Mouse (Mus musculus): ENCODE measurements around the gene Capn10. TPM values are rescaled to one million over a fixed set of nuclear protein-coding genes. Genes with fewer than 3 reads are reported as not detected.

The Capn10 gene
- polyA plus RNA-seq, 1 experiment from 2014 or later: 21.3 TPM

DNA sequence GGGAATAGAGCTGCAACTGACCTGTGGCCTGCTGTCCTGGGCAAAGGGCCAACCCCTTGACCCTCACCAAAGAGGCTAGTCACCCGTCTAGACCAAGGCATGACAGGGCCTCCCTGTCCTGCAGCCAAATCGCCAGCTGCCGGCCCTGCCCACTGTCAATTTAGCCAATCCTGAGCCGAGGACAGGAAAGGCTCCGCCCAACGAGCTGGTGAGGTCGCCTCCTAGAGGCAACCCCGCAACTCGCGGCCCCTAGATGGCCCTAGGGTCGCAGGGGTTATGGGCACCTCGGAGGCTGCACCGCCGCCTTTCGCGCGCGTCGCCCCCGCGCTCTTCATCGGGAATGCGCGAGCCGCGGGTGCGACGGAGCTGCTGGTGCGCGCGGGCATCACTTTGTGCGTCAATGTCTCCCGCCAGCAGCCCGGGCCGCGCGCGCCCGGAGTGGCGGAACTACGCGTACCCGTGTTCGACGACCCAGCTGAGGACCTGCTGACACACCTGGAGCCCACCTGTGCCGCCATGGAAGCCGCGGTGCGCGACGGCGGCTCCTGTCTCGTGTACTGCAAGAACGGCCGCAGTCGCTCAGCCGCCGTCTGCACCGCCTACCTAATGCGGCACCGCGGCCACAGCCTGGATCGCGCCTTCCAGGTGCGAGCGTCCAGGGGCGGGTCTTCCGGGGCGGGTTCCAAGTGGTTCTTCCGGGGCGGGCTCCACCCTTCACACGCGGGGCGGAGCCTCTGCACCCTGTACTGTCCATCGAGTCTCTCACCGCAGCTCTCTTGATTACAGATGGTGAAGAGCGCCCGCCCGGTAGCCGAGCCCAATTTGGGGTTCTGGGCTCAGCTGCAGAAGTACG lies 27.2 kb upstream of the Capn10 start, which contains the start of gene Dusp28:
Dusp28 (plus strand) TSS at position 203 of the 853 bp plus-strand sequence.
- Histone ChIP-seq H3K27ac (ENCODE audit: low read depth, low read length) (peak within 1 kb of the TSS; percentile 87), H3K27me3 (replicated peaks; ENCODE audit: control insufficient read depth, insufficient read depth, low read length) (peaks cover 9% of the 10 kb centered on the region), H3K4me3 (ENCODE audit: low read depth, low read length) (peak within 1 kb of the TSS; percentile 83), H3K9me3 (ENCODE audit: control insufficient read depth, low read length) (no peaks in the 10 kb centered on the region), H3K9ac (ENCODE audit: low read depth, low read length) (peak within 1 kb of the TSS; percentile 81), H3K4me1 (replicated peaks; ENCODE audit: control insufficient read depth, insufficient read depth, low read length) (peaks cover 25% of the 10 kb centered on the region), H3K4me2 (peak within 1 kb of the TSS; percentile 86), H3K36me3 (ENCODE audit: control insufficient read depth, insufficient read depth, low read length) (no peaks in the 10 kb centered on the region)
- peak; percentile 88 for ATAC-seq (replicated peaks; ENCODE audit: low FRiP score)
- peak; percentile 86 for DNase-seq (ENCODE audit: low spot score)
- under 1% methylated on average over 81 of the region's 81 CpGs for WGBS

DNA sequence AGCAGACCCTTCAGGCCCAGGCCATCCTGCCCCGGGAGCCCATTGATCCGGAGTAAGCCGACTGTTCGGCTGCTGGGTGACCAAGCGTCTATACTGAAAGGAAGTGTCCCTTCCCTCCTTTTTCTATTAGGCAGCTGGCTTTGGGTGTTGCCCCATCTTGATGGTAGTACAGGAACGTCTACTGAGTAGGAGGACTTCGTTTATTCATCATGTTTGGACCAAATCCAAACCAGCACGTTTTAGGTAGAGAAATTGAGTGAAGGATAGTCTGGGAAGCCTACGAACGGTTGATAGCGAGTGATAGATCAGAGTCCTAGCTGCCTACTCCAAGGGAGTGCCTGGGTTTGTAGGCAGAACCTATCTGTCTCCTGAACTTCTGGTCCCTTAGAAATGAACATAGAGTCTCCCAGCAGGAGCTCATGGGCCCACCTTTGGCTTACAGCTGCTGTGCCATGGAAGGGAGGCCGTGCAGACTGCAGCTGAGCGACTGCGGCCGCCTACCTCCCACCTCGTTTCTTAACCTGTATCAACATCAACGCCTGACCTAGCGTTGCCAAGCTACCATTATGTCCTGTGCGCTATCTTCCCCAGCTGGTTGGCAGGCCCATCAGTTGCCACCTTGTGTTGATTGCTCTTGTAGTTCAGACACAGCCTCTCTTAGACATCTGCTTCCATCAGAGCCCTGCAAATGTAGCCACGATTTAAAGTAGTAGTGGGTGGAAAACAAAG lies 26.4 kb upstream of the Capn10 start:
- peak overlapping the region; percentile 81 for H3K9ac ChIP-seq (ENCODE audit: low read depth, low read length)
- H3K27me3 ChIP-seq (replicated peaks; ENCODE audit: control insufficient read depth, insufficient read depth, low read length): 0 out of 2 replicates have a peak, but pooled peaks cover 3% of the 10 kb centered on the region
- peak overlapping the region; percentile 86 for H3K4me2 ChIP-seq
- 45% methylated on average over 20 of the region's 20 CpGs for WGBS
- no peak for DNase-seq (ENCODE audit: low spot score)
- peaks cover 27% of the 10 kb centered on the region for H3K4me1 ChIP-seq (replicated peaks; ENCODE audit: control insufficient read depth, insufficient read depth, low read length)
- ATAC-seq (replicated peaks; ENCODE audit: low FRiP score): peak; percentile 8
- no peaks in the 10 kb centered on the region for H3K36me3 ChIP-seq (ENCODE audit: control insufficient read depth, insufficient read depth, low read length)
- no peaks in the 10 kb centered on the region for H3K9me3 ChIP-seq (ENCODE audit: control insufficient read depth, low read length)
- peak overlapping the region; percentile 87 for H3K27ac ChIP-seq (ENCODE audit: low read depth, low read length)
- peak overlapping the region; percentile 83 for H3K4me3 ChIP-seq (ENCODE audit: low read depth, low read length)

DNA sequence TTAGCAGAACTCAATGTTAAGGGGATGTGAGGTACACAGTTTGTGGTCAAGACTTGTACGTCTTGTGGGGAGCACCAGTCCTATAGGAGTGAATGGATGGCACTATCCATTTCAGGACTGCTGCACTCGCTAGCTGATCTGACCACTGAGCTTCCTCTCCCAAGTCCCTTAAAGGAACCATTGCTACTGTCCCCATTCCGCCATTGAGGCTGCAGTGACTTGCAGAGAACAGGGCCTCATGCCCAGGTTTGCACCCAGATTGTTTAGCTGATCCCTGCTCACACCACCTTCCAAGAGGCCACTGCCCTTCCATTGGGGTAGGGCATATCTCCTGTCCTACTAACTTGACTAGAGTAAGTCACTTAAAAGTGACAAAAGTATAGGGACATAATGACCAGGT lies 25.5 kb upstream of the Capn10 start:
- peaks cover 23% of the 10 kb centered on the region for H3K4me1 ChIP-seq (replicated peaks; ENCODE audit: control insufficient read depth, insufficient read depth, low read length)
- 83% methylated on average over 3 of the region's 3 CpGs for WGBS
- no peak overlapping the region for H3K9ac ChIP-seq (ENCODE audit: low read depth, low read length)
- no peaks in the 10 kb centered on the region for H3K27me3 ChIP-seq (replicated peaks; ENCODE audit: control insufficient read depth, insufficient read depth, low read length)
- H3K27ac ChIP-seq (ENCODE audit: low read depth, low read length): no peak overlapping the region
- H3K9me3 ChIP-seq (ENCODE audit: control insufficient read depth, low read length): no peaks in the 10 kb centered on the region
- H3K4me2 ChIP-seq: no peak overlapping the region
- no peak overlapping the region for H3K4me3 ChIP-seq (ENCODE audit: low read depth, low read length)
- DNase-seq (ENCODE audit: low spot score): no peak
- no peak for ATAC-seq (replicated peaks; ENCODE audit: low FRiP score)
- H3K36me3 ChIP-seq (ENCODE audit: control insufficient read depth, insufficient read depth, low read length): no peaks in the 10 kb centered on the region

DNA sequence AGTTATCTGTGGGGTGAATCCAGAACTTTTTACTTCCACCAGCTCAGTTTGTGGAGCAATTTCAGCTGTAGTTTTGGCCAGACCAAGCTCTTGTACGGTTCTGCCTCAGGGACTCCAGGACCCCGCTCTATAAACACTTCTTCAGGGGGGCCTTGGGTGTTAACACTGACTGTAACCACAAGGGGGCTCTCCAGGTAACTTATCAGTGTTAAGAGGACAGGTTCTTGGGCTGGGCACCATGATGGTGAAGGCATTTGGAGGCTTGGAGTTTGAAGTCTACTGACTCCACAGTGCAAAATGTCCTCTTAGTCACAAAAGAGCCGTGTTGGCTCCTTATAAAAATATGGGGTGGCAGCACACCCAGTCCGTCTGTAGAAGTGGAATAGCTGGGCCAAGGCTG lies 25.1 kb upstream of the Capn10 start:
- no peaks in the 10 kb centered on the region for H3K9me3 ChIP-seq (ENCODE audit: control insufficient read depth, low read length)
- H3K9ac ChIP-seq (ENCODE audit: low read depth, low read length): no peak overlapping the region
- no peak for DNase-seq (ENCODE audit: low spot score)
- no peak overlapping the region for H3K4me3 ChIP-seq (ENCODE audit: low read depth, low read length)
- H3K36me3 ChIP-seq (ENCODE audit: control insufficient read depth, insufficient read depth, low read length): no peaks in the 10 kb centered on the region
- H3K27me3 ChIP-seq (replicated peaks; ENCODE audit: control insufficient read depth, insufficient read depth, low read length): no peaks in the 10 kb centered on the region
- 68% methylated on average over 4 of the region's 4 CpGs for WGBS
- no peak overlapping the region for H3K4me2 ChIP-seq
- H3K27ac ChIP-seq (ENCODE audit: low read depth, low read length): no peak overlapping the region
- ATAC-seq (replicated peaks; ENCODE audit: low FRiP score): no peak
- peaks cover 23% of the 10 kb centered on the region for H3K4me1 ChIP-seq (replicated peaks; ENCODE audit: control insufficient read depth, insufficient read depth, low read length)

- H3K9ac ChIP-seq (ENCODE audit: low read depth, low read length): peak within 1 kb of the TSS; percentile 85
- peaks cover 23% of the 10 kb centered on the region for H3K4me1 ChIP-seq (replicated peaks; ENCODE audit: control insufficient read depth, insufficient read depth, low read length)
- peak within 1 kb of the TSS; percentile 80 for H3K4me2 ChIP-seq
- H3K27me3 ChIP-seq (replicated peaks; ENCODE audit: control insufficient read depth, insufficient read depth, low read length): no peaks in the 10 kb centered on the region
- no peaks in the 10 kb centered on the region for H3K36me3 ChIP-seq (ENCODE audit: control insufficient read depth, insufficient read depth, low read length)
- under 1% methylated on average over 43 of the region's 57 CpGs for WGBS
- H3K9me3 ChIP-seq (ENCODE audit: control insufficient read depth, low read length): no peaks in the 10 kb centered on the region
- ATAC-seq (replicated peaks; ENCODE audit: low FRiP score) (peak; percentile 74), DNase-seq (ENCODE audit: low spot score) (peak; percentile 74)
- H3K4me3 ChIP-seq (ENCODE audit: low read depth, low read length): peak within 1 kb of the TSS; percentile 82
- peak within 1 kb of the TSS; percentile 77 for H3K27ac ChIP-seq (ENCODE audit: low read depth, low read length)
Observed at GRCm38 (mm10) chr1:92910239-92910885, 23.8 kb upstream of the Capn10 start, which contains the start of gene Rnpepl1. TSS of gene Rnpepl1 (plus strand) at chr1:92910783.

DNA sequence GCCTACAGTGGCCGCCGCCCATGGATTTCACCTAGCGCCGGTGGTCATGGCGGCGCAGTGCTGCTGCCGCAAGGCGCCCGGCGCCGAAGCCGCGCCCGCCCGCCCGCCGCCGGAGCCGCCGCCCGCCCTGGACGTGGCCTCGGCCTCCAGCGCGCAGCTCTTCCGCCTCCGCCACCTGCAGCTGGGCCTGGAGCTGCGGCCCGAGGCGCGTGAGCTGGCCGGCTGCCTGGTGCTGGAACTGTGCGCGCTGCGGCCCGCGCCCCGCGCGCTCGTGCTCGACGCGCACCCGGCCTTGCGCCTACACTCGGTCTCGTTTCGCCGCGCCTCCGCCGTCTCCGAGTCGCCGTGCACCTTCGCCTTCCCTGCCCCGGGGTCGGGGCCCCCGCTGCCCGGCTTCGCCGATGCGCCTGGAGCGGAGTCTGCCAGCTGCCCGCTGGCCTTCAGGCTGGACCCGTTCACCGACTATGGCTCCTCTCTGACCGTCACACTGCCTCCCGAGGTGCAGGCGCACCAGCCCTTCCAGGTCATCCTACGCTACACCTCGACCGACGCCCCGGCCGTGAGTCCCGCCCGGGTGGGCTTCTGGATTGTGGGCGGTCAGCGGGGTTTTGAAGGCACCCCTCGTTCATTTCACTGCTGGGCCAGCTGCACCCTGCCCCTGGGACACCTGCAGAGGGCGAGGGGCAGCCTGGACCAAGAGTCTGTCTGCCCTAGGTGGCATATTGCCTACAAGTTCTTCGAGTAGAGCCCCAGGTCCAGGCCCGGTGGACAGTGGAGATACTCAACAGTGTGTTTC lies 23.1 kb upstream of the Capn10 start:
- Histone ChIP-seq H3K27me3 (replicated peaks; ENCODE audit: control insufficient read depth, insufficient read depth, low read length) (no peaks in the 10 kb centered on the region), H3K4me2 (peak overlapping the region; percentile 80), H3K9me3 (ENCODE audit: control insufficient read depth, low read length) (no peaks in the 10 kb centered on the region), H3K27ac (ENCODE audit: low read depth, low read length) (peak overlapping the region; percentile 77), H3K36me3 (ENCODE audit: control insufficient read depth, insufficient read depth, low read length) (peaks cover 4% of the 10 kb centered on the region; the same call in 1 of the 2 replicates), H3K9ac (ENCODE audit: low read depth, low read length) (peak overlapping the region; percentile 85), H3K4me1 (replicated peaks; ENCODE audit: control insufficient read depth, insufficient read depth, low read length) (peaks cover 23% of the 10 kb centered on the region), H3K4me3 (ENCODE audit: low read depth, low read length) (peak overlapping the region; percentile 82)
- ATAC-seq (replicated peaks; ENCODE audit: low FRiP score) (peak; percentile 16), DNase-seq (ENCODE audit: low spot score) (peak; percentile 55)
- 2% methylated on average over 64 of the region's 85 CpGs for WGBS

DNA sequence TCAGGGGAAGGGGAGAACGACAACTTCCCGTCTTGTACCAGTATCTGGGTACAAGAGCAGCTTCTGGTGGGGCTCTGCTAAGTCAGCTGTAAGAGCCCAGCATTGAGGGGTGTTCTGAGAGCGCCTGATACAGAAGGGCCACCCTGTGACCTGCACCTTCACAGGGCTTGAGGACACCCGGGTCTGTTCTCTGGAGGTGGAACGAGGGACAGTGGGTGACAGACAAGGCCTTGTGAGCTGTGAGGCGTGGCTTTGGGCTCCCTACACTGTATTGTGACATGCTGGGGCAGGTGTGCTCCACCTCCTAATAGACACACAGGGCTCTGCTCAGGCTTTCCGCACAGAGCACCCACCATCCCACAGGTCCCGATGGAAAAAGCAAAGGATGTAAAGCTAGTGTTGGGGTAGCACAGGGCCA lies 22.4 kb upstream of the Capn10 start:
- WGBS: 48% methylated on average over 8 of the region's 8 CpGs
- Histone ChIP-seq H3K36me3 (ENCODE audit: control insufficient read depth, insufficient read depth, low read length) (peaks cover 8% of the 10 kb centered on the region; the same call in 1 of the 2 replicates), H3K27ac (ENCODE audit: low read depth, low read length) (no peak overlapping the region), H3K27me3 (replicated peaks; ENCODE audit: control insufficient read depth, insufficient read depth, low read length) (no peaks in the 10 kb centered on the region), H3K4me3 (ENCODE audit: low read depth, low read length) (peak overlapping the region; percentile 82), H3K9me3 (ENCODE audit: control insufficient read depth, low read length) (no peaks in the 10 kb centered on the region), H3K9ac (ENCODE audit: low read depth, low read length) (peak overlapping the region; percentile 85), H3K4me1 (replicated peaks; ENCODE audit: control insufficient read depth, insufficient read depth, low read length) (peaks cover 20% of the 10 kb centered on the region), H3K4me2 (peak overlapping the region; percentile 80)
- no peak for ATAC-seq (replicated peaks; ENCODE audit: low FRiP score)
- no peak for DNase-seq (ENCODE audit: low spot score)

GRCm38 (mm10) chr1:92912286-92912685 lies 21.9 kb upstream of the Capn10 start:
- peak overlapping the region; percentile 80 for H3K4me2 ChIP-seq
- WGBS: 50% methylated on average over 1 of the region's 1 CpGs
- no peak overlapping the region for H3K27ac ChIP-seq (ENCODE audit: low read depth, low read length)
- H3K4me1 ChIP-seq (replicated peaks; ENCODE audit: control insufficient read depth, insufficient read depth, low read length): peaks cover 20% of the 10 kb centered on the region
- H3K9ac ChIP-seq (ENCODE audit: low read depth, low read length): no peak overlapping the region; the same call in 1 of the 2 replicates
- H3K36me3 ChIP-seq (ENCODE audit: control insufficient read depth, insufficient read depth, low read length): peaks cover 11% of the 10 kb centered on the region; the same call in 1 of the 2 replicates
- H3K27me3 ChIP-seq (replicated peaks; ENCODE audit: control insufficient read depth, insufficient read depth, low read length): no peaks in the 10 kb centered on the region
- no peak for DNase-seq (ENCODE audit: low spot score)
- H3K4me3 ChIP-seq (ENCODE audit: low read depth, low read length): peak overlapping the region; percentile 82; the same call in 1 of the 2 replicates
- no peak for ATAC-seq (replicated peaks; ENCODE audit: low FRiP score)
- H3K9me3 ChIP-seq (ENCODE audit: control insufficient read depth, low read length): no peaks in the 10 kb centered on the region

Data from liver, embryonic 11.5 days (tissue).